Mouse (Mus musculus): ENCODE data around the gene Olfr1458. TPM values are rescaled to one million over a fixed set of nuclear protein-coding genes. Genes with fewer than 3 reads are reported as not detected.

Olfr1458 gene
- polyA plus RNA-seq (2012; rRNA removed), result not detected in 2 replicates
- polyA plus RNA-seq (2014; fragmentation: Nextera tagmentation; extraction: Ambion mirVana), result not detected in 2 replicates

DNA sequence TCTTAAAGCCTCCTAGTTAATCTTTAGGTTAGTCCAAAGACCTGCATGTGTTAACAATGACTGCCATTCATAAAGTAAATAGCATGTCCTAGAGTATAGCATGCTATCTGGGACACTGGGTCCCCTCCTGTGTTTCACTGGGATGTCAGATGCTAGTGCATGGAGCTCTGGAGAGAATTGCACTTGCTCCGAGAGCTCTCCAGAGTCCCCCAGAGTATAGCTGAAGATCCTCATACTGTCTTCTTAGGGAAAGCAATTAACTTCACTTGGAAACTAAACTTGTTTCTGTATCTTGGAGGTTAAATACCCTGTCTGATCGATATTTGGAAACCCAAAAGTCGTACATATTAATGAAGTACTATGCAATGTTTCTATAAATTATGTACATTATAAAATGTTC is at the start of gene Olfr1458:
Olfr1458 (minus strand) TSS at position 101 of the 400 bp plus-strand sequence.
- Histone ChIP-seq H3K27me3 (ENCODE audit: control insufficient read depth, insufficient read depth, low read length) (no peaks in the 10 kb centered on the region), H3K9ac (replicated peaks) (no peak within 1 kb of the TSS), H3K9me3 (ENCODE audit: control insufficient read depth, low read length) (no peaks in the 10 kb centered on the region), H3K4me3 (ENCODE audit: insufficient read depth in 1 of 2, low read depth in 2 of 2, low read length in 2 of 2) (no peak within 1 kb of the TSS), H3K4me1 (replicated peaks; ENCODE audit: control insufficient read depth in 2 of 2, insufficient read depth in 2 of 2, low read length in 1 of 2) (no peaks in the 10 kb centered on the region), H3K4me2 (ENCODE audit: low read depth) (no peak within 1 kb of the TSS), H3K27ac (no peak within 1 kb of the TSS), H3K36me3 (replicated peaks; ENCODE audit: control insufficient read depth, insufficient read depth, low read depth) (no peaks in the 10 kb centered on the region)
- ATAC-seq (ENCODE audit: insufficient read depth), result no peak
- TF ChIP-seq EP300 (IDR thresholded peaks at IDR 0.05; ENCODE audit: low read depth) (no peak), CTCF (IDR thresholded peaks at IDR 0.05; ENCODE audit: low read depth) (no peak)
- DNase-seq (ENCODE audit: low read depth in 3 of 3, low spot score in 3 of 3), result no peak
- 57% methylated on average over 3 of the region's 3 CpGs for WGBS (ENCODE audit: insufficient replicate concordance)

DNA sequence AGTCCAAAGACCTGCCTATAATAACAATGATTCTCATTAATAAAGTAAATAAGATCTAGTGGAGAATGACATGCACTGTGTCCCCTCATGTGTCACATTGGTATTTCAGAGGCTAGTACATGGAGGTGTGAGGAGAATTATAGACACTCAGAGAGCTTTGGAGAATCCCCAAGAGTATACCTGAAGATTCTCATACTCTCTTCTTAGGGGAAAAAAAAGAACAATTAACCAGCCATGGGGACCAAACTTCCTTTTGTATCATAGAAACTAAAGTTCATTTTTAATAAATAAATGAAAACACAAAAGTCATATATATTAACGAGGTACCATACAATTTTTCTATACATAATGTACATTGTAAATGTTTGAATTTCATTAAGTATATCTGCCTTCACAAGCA is 42.9 kb upstream of the Olfr1458 start, which contains the start of gene Olfr1459:
Olfr1459 (minus strand) TSS at position 101 of the 400 bp plus-strand sequence.
- no peaks in the 10 kb centered on the region for H3K27me3 ChIP-seq (ENCODE audit: control insufficient read depth, insufficient read depth, low read length)
- 36% methylated on average over 1 of the region's 1 CpGs for WGBS (ENCODE audit: insufficient replicate concordance)
- H3K4me2 ChIP-seq (ENCODE audit: low read depth), result no peak within 1 kb of the TSS
- no peaks in the 10 kb centered on the region for H3K4me1 ChIP-seq (replicated peaks; ENCODE audit: control insufficient read depth in 2 of 2, insufficient read depth in 2 of 2, low read length in 1 of 2)
- DNase-seq (ENCODE audit: low read depth in 3 of 3, low spot score in 3 of 3), result no peak
- no peak within 1 kb of the TSS for H3K4me3 ChIP-seq (ENCODE audit: insufficient read depth in 1 of 2, low read depth in 2 of 2, low read length in 2 of 2)
- H3K36me3 ChIP-seq (replicated peaks; ENCODE audit: control insufficient read depth, insufficient read depth, low read depth), result no peaks in the 10 kb centered on the region
- TF ChIP-seq CTCF (IDR thresholded peaks at IDR 0.05; ENCODE audit: low read depth) (no peak), EP300 (IDR thresholded peaks at IDR 0.05; ENCODE audit: low read depth) (no peak)
- no peaks in the 10 kb centered on the region for H3K9me3 ChIP-seq (ENCODE audit: control insufficient read depth, low read length)
- ATAC-seq (ENCODE audit: insufficient read depth), result no peak
- no peak within 1 kb of the TSS for H3K9ac ChIP-seq (replicated peaks)
- H3K27ac ChIP-seq, result no peak within 1 kb of the TSS

DNA sequence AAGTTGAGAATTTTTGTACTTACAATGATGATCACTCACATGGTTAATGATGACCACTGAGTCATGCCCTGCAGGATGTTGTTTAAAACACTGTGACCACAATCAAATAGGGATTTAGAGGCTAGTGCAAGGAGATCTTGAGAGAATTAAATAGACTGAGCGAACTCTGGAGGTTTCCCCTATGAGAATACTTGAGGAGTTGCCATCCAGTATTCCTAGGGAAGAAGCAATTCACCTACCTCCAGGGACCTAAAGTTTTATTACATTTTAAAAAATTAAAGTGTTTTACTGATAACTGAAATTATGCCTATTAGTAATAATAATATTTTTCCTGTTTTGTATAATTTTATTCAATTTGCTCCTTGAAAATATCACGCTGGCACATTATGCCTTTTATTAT is 8.8 kb downstream of the Olfr1458 start, which contains the start of gene Olfr1457:
Olfr1457 (minus strand) TSS at position 101 of the 400 bp plus-strand sequence.
- WGBS (ENCODE audit: insufficient replicate concordance), result 56% methylated on average over 2 of the region's 2 CpGs
- no peak within 1 kb of the TSS for H3K9ac ChIP-seq (replicated peaks)
- H3K9me3 ChIP-seq (ENCODE audit: control insufficient read depth, low read length), result no peaks in the 10 kb centered on the region
- TF ChIP-seq CTCF (IDR thresholded peaks at IDR 0.05; ENCODE audit: low read depth), result no peak
- no peak for TF ChIP-seq EP300 (IDR thresholded peaks at IDR 0.05; ENCODE audit: low read depth)
- H3K4me2 ChIP-seq (ENCODE audit: low read depth), result no peak within 1 kb of the TSS
- no peaks in the 10 kb centered on the region for H3K4me1 ChIP-seq (replicated peaks; ENCODE audit: control insufficient read depth in 2 of 2, insufficient read depth in 2 of 2, low read length in 1 of 2)
- ATAC-seq (ENCODE audit: insufficient read depth) (no peak), DNase-seq (ENCODE audit: low read depth in 3 of 3, low spot score in 3 of 3) (no peak)
- H3K27ac ChIP-seq, result no peak within 1 kb of the TSS
- no peaks in the 10 kb centered on the region for H3K36me3 ChIP-seq (replicated peaks; ENCODE audit: control insufficient read depth, insufficient read depth, low read depth)
- H3K4me3 ChIP-seq (ENCODE audit: insufficient read depth in 1 of 2, low read depth in 2 of 2, low read length in 2 of 2), result no peak within 1 kb of the TSS
- H3K27me3 ChIP-seq (ENCODE audit: control insufficient read depth, insufficient read depth, low read length), result no peaks in the 10 kb centered on the region

DNA sequence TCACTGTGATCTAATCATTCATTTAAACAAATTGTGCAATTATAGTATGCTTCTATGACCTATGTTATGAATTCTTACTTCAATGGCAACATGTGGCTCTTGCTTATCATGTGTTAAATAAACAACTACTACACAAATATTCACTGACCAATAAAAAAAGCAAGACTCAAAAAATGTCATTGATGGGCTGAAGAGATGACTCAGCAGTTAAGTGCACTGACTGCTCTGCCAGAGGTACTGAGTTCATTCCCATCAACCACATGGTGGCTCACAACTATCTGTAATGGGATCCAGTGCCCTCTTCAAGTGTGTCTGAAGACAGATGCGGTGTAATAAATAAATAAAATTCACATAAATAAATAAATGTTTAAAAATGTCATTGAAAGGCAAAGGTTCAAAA is 12.7 kb downstream of the Olfr1458 start:
- Histone ChIP-seq H3K4me2 (ENCODE audit: low read depth) (no peak overlapping the region), H3K9ac (replicated peaks) (no peak overlapping the region), H3K27me3 (ENCODE audit: control insufficient read depth, insufficient read depth, low read length) (no peaks in the 10 kb centered on the region), H3K4me1 (replicated peaks; ENCODE audit: control insufficient read depth in 2 of 2, insufficient read depth in 2 of 2, low read length in 1 of 2) (no peaks in the 10 kb centered on the region), H3K4me3 (ENCODE audit: insufficient read depth in 1 of 2, low read depth in 2 of 2, low read length in 2 of 2) (no peak overlapping the region), H3K36me3 (replicated peaks; ENCODE audit: control insufficient read depth, insufficient read depth, low read depth) (no peaks in the 10 kb centered on the region), H3K27ac (no peak overlapping the region), H3K9me3 (ENCODE audit: control insufficient read depth, low read length) (no peaks in the 10 kb centered on the region)
- DNase-seq (ENCODE audit: low read depth in 3 of 3, low spot score in 3 of 3) (no peak), ATAC-seq (ENCODE audit: insufficient read depth) (no peak)
- 36% methylated on average over 1 of the region's 1 CpGs for WGBS (ENCODE audit: insufficient replicate concordance)
- TF ChIP-seq CTCF (IDR thresholded peaks at IDR 0.05; ENCODE audit: low read depth) (no peak), EP300 (IDR thresholded peaks at IDR 0.05; ENCODE audit: low read depth) (no peak)

- no peak within 1 kb of the TSS for H3K9ac ChIP-seq (replicated peaks)
These were observed 46.3 kb downstream of the Olfr1458 start, which contains the start of gene Olfr1454 for GRCm38 (mm10) chr19:13060310-13060709. Gene Olfr1454 (plus strand): TSS chr19:13060610.

More at GRCm38 (mm10) chr19:13060310-13060709, 46.3 kb downstream of the Olfr1458 start, which contains the start of gene Olfr1454:
- no peaks in the 10 kb centered on the region for H3K9me3 ChIP-seq (ENCODE audit: control insufficient read depth, low read length)
- H3K4me3 ChIP-seq (ENCODE audit: insufficient read depth in 1 of 2, low read depth in 2 of 2, low read length in 2 of 2), result no peak within 1 kb of the TSS
- no peak within 1 kb of the TSS for H3K4me2 ChIP-seq (ENCODE audit: low read depth)
- ATAC-seq (ENCODE audit: insufficient read depth) (no peak), DNase-seq (ENCODE audit: low read depth in 3 of 3, low spot score in 3 of 3) (no peak)
- no peaks in the 10 kb centered on the region for H3K4me1 ChIP-seq (replicated peaks; ENCODE audit: control insufficient read depth in 2 of 2, insufficient read depth in 2 of 2, low read length in 1 of 2)
- TF ChIP-seq CTCF (IDR thresholded peaks at IDR 0.05; ENCODE audit: low read depth), result no peak
- TF ChIP-seq EP300 (IDR thresholded peaks at IDR 0.05; ENCODE audit: low read depth), result no peak
- no peaks in the 10 kb centered on the region for H3K36me3 ChIP-seq (replicated peaks; ENCODE audit: control insufficient read depth, insufficient read depth, low read depth)
- WGBS (ENCODE audit: insufficient replicate concordance), result 53% methylated on average over 2 of the region's 2 CpGs
- H3K27ac ChIP-seq, result no peak within 1 kb of the TSS
- H3K27me3 ChIP-seq (ENCODE audit: control insufficient read depth, insufficient read depth, low read length), result no peaks in the 10 kb centered on the region

Other genes starting within 250 kb of the Olfr1458 start
- not detected in 2 replicates for gene Olfr1444, start 249.5 kb downstream of the Olfr1458 start, polyA plus RNA-seq (2012; rRNA removed)
- gene Olfr1444, start 249.5 kb downstream of the Olfr1458 start, polyA plus RNA-seq (2014; fragmentation: Nextera tagmentation; extraction: Ambion mirVana), result not detected in 2 replicates
- gene Olfr1445, start 222.9 kb downstream of the Olfr1458 start, polyA plus RNA-seq (2012; rRNA removed), result not detected in 2 replicates
- not detected in 2 replicates for gene Olfr1445, start 222.9 kb downstream of the Olfr1458 start, polyA plus RNA-seq (2014; fragmentation: Nextera tagmentation; extraction: Ambion mirVana)
- not detected in 2 replicates for gene Olfr1446, start 213.3 kb downstream of the Olfr1458 start, polyA plus RNA-seq (2012; rRNA removed)
- gene Olfr1446, start 213.3 kb downstream of the Olfr1458 start, polyA plus RNA-seq (2014; fragmentation: Nextera tagmentation; extraction: Ambion mirVana), result not detected in 2 replicates
- not detected in 2 replicates for gene Olfr1447, start 203.0 kb downstream of the Olfr1458 start, polyA plus RNA-seq (2012; rRNA removed)
- gene Olfr1447, start 203.0 kb downstream of the Olfr1458 start, polyA plus RNA-seq (2014; fragmentation: Nextera tagmentation; extraction: Ambion mirVana), result not detected in 2 replicates
- not detected in 2 replicates for gene Olfr1448, start 182.4 kb downstream of the Olfr1458 start, polyA plus RNA-seq (2012; rRNA removed)
- not detected in 2 replicates for gene Olfr1448, start 182.4 kb downstream of the Olfr1458 start, polyA plus RNA-seq (2014; fragmentation: Nextera tagmentation; extraction: Ambion mirVana)
- not detected in 2 replicates for gene Olfr1449, start 175.9 kb downstream of the Olfr1458 start, polyA plus RNA-seq (2012; rRNA removed)
- gene Olfr1449, start 175.9 kb downstream of the Olfr1458 start, polyA plus RNA-seq (2014; fragmentation: Nextera tagmentation; extraction: Ambion mirVana), result not detected in 2 replicates
- not detected in 2 replicates for gene Olfr1450, start 156.5 kb downstream of the Olfr1458 start, polyA plus RNA-seq (2012; rRNA removed)
- gene Olfr1450, start 156.5 kb downstream of the Olfr1458 start, polyA plus RNA-seq (2014; fragmentation: Nextera tagmentation; extraction: Ambion mirVana), result not detected in 2 replicates
- not detected in 2 replicates for gene Olfr1451, start 111.8 kb downstream of the Olfr1458 start, polyA plus RNA-seq (2012; rRNA removed)
- gene Olfr1451, start 111.8 kb downstream of the Olfr1458 start, polyA plus RNA-seq (2014; fragmentation: Nextera tagmentation; extraction: Ambion mirVana), result not detected in 2 replicates
- not detected in 2 replicates for gene Olfr1453, start 78.4 kb downstream of the Olfr1458 start, polyA plus RNA-seq (2012; rRNA removed)
- gene Olfr1453, start 78.4 kb downstream of the Olfr1458 start, polyA plus RNA-seq (2014; fragmentation: Nextera tagmentation; extraction: Ambion mirVana), result not detected in 2 replicates
- not detected in 2 replicates for gene Olfr1454, start 46.2 kb downstream of the Olfr1458 start, polyA plus RNA-seq (2012; rRNA removed)
- not detected in 2 replicates for gene Olfr1454, start 46.2 kb downstream of the Olfr1458 start, polyA plus RNA-seq (2014; fragmentation: Nextera tagmentation; extraction: Ambion mirVana)
- not detected in 2 replicates for gene Olfr1457, start 8.9 kb downstream of the Olfr1458 start, polyA plus RNA-seq (2012; rRNA removed)
- not detected in 2 replicates for gene Olfr1457, start 8.9 kb downstream of the Olfr1458 start, polyA plus RNA-seq (2014; fragmentation: Nextera tagmentation; extraction: Ambion mirVana)
- not detected in 2 replicates for gene Olfr1459, start 42.8 kb upstream of the Olfr1458 start, polyA plus RNA-seq (2012; rRNA removed)
- not detected in 2 replicates for gene Olfr1459, start 42.8 kb upstream of the Olfr1458 start, polyA plus RNA-seq (2014; fragmentation: Nextera tagmentation; extraction: Ambion mirVana)
- not detected in 2 replicates for gene Olfr1461, start 56.2 kb upstream of the Olfr1458 start, polyA plus RNA-seq (2012; rRNA removed)
- not detected in 2 replicates for gene Olfr1461, start 56.2 kb upstream of the Olfr1458 start, polyA plus RNA-seq (2014; fragmentation: Nextera tagmentation; extraction: Ambion mirVana)
- not detected in 2 replicates for gene Olfr1462, start 79.0 kb upstream of the Olfr1458 start, polyA plus RNA-seq (2012; rRNA removed)
- gene Olfr1462, start 79.0 kb upstream of the Olfr1458 start, polyA plus RNA-seq (2014; fragmentation: Nextera tagmentation; extraction: Ambion mirVana), result not detected in 2 replicates
- not detected in 2 replicates for gene Olfr1463, start 124.6 kb upstream of the Olfr1458 start, polyA plus RNA-seq (2012; rRNA removed)
- gene Olfr1463, start 124.6 kb upstream of the Olfr1458 start, polyA plus RNA-seq (2014; fragmentation: Nextera tagmentation; extraction: Ambion mirVana), result not detected in 2 replicates
- gene Olfr1465, start 208.8 kb upstream of the Olfr1458 start, polyA plus RNA-seq (2012; rRNA removed), result not detected in 2 replicates
- gene Olfr1465, start 208.8 kb upstream of the Olfr1458 start, polyA plus RNA-seq (2014; fragmentation: Nextera tagmentation; extraction: Ambion mirVana), result not detected in 2 replicates
- not detected in 2 replicates for gene Olfr1466, start 232.1 kb upstream of the Olfr1458 start, polyA plus RNA-seq (2012; rRNA removed)
- gene Olfr1466, start 232.1 kb upstream of the Olfr1458 start, polyA plus RNA-seq (2014; fragmentation: Nextera tagmentation; extraction: Ambion mirVana), result not detected in 2 replicates